Mouse (Mus musculus) hindbrain, embryonic 15.5 days (tissue): ENCODE results near the gene Ces1e. TPM values are rescaled to one million over a fixed set of nuclear protein-coding genes. Genes with fewer than 3 reads are reported as not detected.
"Not testable (repeated sequence)": the region's sequence is repeated elsewhere in the genome, so short reads cannot be mapped to it uniquely, and the experiment has no call there.

Experiments used
- ATAC-seq: fragments of 200-750 bp; cut with Nextera tagmentation; 2 replicates; pipeline ENCODE4 v1.8.0; 2017; ENCODE audit warnings: low read depth, moderate number of reproducible peaks, moderate TSS enrichment; ENCODE audit not compliant: low FRiP score
- H3K27ac ChIP-seq: fragments of 300-500 bp; sonication (generic); replicated peaks from 2 replicates; pipeline ENCODE4 v1.5.1; 2015; ENCODE audit warnings: mild to moderate bottlenecking, inconsistent platforms
- H3K27me3 ChIP-seq: fragments of 300-500 bp; sonication (generic); 2 replicates; pipeline ENCODE4 v1.6.1; 2015; ENCODE audit warnings: control low read depth, inconsistent platforms
- H3K36me3 ChIP-seq: fragments of 300-500 bp; sonication (generic); 2 replicates; pipeline ENCODE4 v1.6.1; 2015; ENCODE audit warnings: control low read depth, inconsistent platforms
- H3K4me1 ChIP-seq: fragments of 300-500 bp; sonication (generic); replicated peaks from 2 replicates; pipeline ENCODE4 v1.6.1; 2015; ENCODE audit warnings: control low read depth, inconsistent platforms
- H3K4me2 ChIP-seq: fragments of 300-500 bp; sonication (generic); 2 replicates; pipeline ENCODE4 v1.6.1; 2015; ENCODE audit warnings: moderate library complexity, mild to moderate bottlenecking, inconsistent platforms
- H3K4me3 ChIP-seq: fragments of 300-500 bp; sonication (generic); 2 replicates; pipeline ENCODE4 v1.5.1; 2015; ENCODE audit warnings: mild to moderate bottlenecking, inconsistent platforms
- H3K9ac ChIP-seq: fragments of 300-500 bp; sonication (generic); 2 replicates; pipeline ENCODE4 v1.6.1; 2015; ENCODE audit warnings: inconsistent platforms
- H3K9me3 ChIP-seq: fragments of 300-500 bp; sonication (generic); 2 replicates; pipeline ENCODE4 v1.6.1; 2016; ENCODE audit warnings: control low read depth, inconsistent platforms
- WGBS: fragments of 180-500 bp; shearing (Covaris S2); methylation state at CpG from one replicate; pipeline ENCODE4 v1.1.7; 2015; 5-methylcytosine and 5-hydroxymethylcytosine counted together
- polyA plus RNA-seq: library from polyadenylated mRNA; unstranded; fragments of >200 nt; fragmentation: Nextera tagmentation; extraction: Ambion mirVana; gene quantifications from 2 replicates; pipeline ENCODE4 v1.2.1, GENCODE M21; 2015

The Ces1e gene
- polyA plus RNA-seq, 1 experiment from 2014 or later = not detected

DNA sequence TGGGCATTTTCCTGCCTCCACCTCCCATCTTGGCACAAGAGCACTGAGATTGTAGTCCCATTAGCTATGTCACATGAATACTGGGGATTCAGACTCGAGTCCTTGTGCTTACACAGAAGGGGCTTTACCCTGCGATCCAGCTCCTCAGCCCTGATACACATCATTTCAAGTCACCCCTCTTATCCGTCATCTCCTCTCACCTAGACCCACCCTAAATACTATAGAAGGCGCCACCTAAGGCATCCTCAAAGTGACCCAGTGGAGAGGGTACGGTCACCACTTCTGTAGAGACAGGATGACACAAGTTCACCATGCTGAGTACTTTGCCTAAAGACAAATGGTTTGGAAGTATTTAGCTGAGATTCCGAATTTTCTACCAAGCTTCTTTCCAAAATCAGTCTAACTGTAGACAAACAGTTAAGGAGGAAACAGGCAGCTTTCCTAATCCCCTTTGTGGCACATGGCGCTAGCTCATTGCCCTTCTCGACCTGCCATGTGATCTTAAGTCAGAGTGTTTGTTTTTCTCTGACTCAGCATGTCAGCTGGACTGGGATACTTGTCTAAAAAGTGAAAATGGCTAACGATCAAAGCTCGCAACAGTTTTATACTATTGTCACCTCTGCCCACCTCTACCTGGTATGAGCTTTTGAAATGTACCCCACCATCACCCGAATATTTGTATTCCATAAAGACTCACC is 597 bp downstream of the Ces1e start:
- Histone ChIP-seq H3K4me2 (no peak overlapping the region), H3K4me1 (no peaks in the 10 kb centered on the region), H3K4me3 (no peak overlapping the region), H3K27me3 (no peaks in the 10 kb centered on the region), H3K9me3 (no peaks in the 10 kb centered on the region), H3K9ac (no peak overlapping the region), H3K27ac (no peak overlapping the region), H3K36me3 (no peaks in the 10 kb centered on the region)
- 80% methylated on average over 11 of the region's 11 CpGs for WGBS
- no peak for ATAC-seq

- not testable (repeated sequence) for H3K4me2 ChIP-seq, H3K9me3 ChIP-seq, H3K27me3 ChIP-seq, ATAC-seq, H3K27ac ChIP-seq, H3K4me3 ChIP-seq, H3K9ac ChIP-seq, H3K4me1 ChIP-seq, H3K36me3 ChIP-seq
- 93% methylated on average over 1 of the region's 1 CpGs for WGBS
These were observed 2.9 kb downstream of the Ces1e start for GRCm38 (mm10) chr8:93226471-93226870.

GRCm38 (mm10) chr8:93221896-93222295 is 7.5 kb downstream of the Ces1e start:
- H3K27me3 ChIP-seq = no peaks in the 10 kb centered on the region
- H3K4me3 ChIP-seq = no peak overlapping the region
- WGBS = 85% methylated on average over 3 of the region's 3 CpGs
- H3K4me2 ChIP-seq = no peak overlapping the region
- H3K9ac ChIP-seq = no peak overlapping the region
- no peaks in the 10 kb centered on the region for H3K36me3 ChIP-seq
- no peaks in the 10 kb centered on the region for H3K9me3 ChIP-seq
- H3K27ac ChIP-seq = no peak overlapping the region
- ATAC-seq = no peak
- H3K4me1 ChIP-seq = no peaks in the 10 kb centered on the region

DNA sequence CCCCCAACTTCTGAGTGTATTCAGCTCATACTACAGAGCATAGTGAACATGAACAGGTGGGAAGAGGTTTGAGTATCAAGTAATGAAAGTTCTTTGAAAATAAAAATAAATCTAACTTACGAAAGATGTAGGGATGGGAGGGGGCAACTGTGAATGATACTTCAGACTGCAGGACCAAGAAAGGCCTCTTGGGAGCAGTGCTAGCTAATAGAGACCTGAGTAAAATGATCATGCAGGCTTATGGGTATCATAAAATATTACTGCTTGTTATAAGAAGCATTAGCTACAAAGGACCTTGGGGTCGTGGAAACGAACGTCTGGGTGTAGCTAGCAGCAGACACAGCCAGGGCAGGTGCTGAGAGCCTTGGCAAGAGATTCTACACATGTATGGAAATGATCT is 11.6 kb downstream of the Ces1e start:
- WGBS = 80% methylated on average over 4 of the region's 4 CpGs
- Histone ChIP-seq H3K4me3 (no peak overlapping the region), H3K36me3 (no peaks in the 10 kb centered on the region), H3K4me2 (no peak overlapping the region), H3K27me3 (no peaks in the 10 kb centered on the region), H3K27ac (no peak overlapping the region), H3K9me3 (no peaks in the 10 kb centered on the region), H3K4me1 (no peaks in the 10 kb centered on the region), H3K9ac (no peak overlapping the region)
- ATAC-seq = no peak

GRCm38 (mm10) chr8:93217375-93217774 is 12.0 kb downstream of the Ces1e start:
- no peak for ATAC-seq
- no peaks in the 10 kb centered on the region for H3K9me3 ChIP-seq
- no peak overlapping the region for H3K27ac ChIP-seq
- no peak overlapping the region for H3K4me2 ChIP-seq
- WGBS = 78% methylated on average over 1 of the region's 1 CpGs
- H3K4me3 ChIP-seq = no peak overlapping the region
- H3K27me3 ChIP-seq = no peaks in the 10 kb centered on the region
- no peaks in the 10 kb centered on the region for H3K4me1 ChIP-seq
- H3K9ac ChIP-seq = no peak overlapping the region
- H3K36me3 ChIP-seq = no peaks in the 10 kb centered on the region

- no peak overlapping the region for H3K9ac ChIP-seq
- H3K27ac ChIP-seq = no peak overlapping the region
- H3K36me3 ChIP-seq = no peaks in the 10 kb centered on the region
- H3K4me3 ChIP-seq = no peak overlapping the region
- no peaks in the 10 kb centered on the region for H3K9me3 ChIP-seq
- no peaks in the 10 kb centered on the region for H3K4me1 ChIP-seq
- H3K27me3 ChIP-seq = no peaks in the 10 kb centered on the region
- no peak overlapping the region for H3K4me2 ChIP-seq
- ATAC-seq = no peak
These were observed 18.3 kb downstream of the Ces1e start for GRCm38 (mm10) chr8:93211091-93211490.

GRCm38 (mm10) chr8:93199146-93199545 is 30.3 kb downstream of the Ces1e start:
- H3K4me3 ChIP-seq, H3K36me3 ChIP-seq, H3K4me2 ChIP-seq, H3K27ac ChIP-seq, H3K27me3 ChIP-seq, H3K9me3 ChIP-seq, H3K4me1 ChIP-seq, ATAC-seq, H3K9ac ChIP-seq: not testable (repeated sequence)
- WGBS = 68% methylated on average over 7 of the region's 7 CpGs

- Histone ChIP-seq H3K4me1 (no peaks in the 10 kb centered on the region), H3K9me3 (no peaks in the 10 kb centered on the region), H3K9ac (no peak within 1 kb of the TSS), H3K27me3 (no peaks in the 10 kb centered on the region), H3K4me2 (no peak within 1 kb of the TSS), H3K36me3 (no peaks in the 10 kb centered on the region), H3K4me3 (no peak within 1 kb of the TSS), H3K27ac (no peak within 1 kb of the TSS)
- WGBS = 80% methylated on average over 8 of the region's 8 CpGs
- ATAC-seq = no peak
These were observed 31.5 kb downstream of the Ces1e start, which contains the start of gene Ces1d for GRCm38 (mm10) chr8:93197685-93198525. Ces1d (minus strand) TSS chr8:93197838.

- H3K9me3 ChIP-seq = no peaks in the 10 kb centered on the region
- no peaks in the 10 kb centered on the region for H3K4me1 ChIP-seq
- WGBS = 93% methylated on average over 5 of the region's 5 CpGs
- no peaks in the 10 kb centered on the region for H3K36me3 ChIP-seq
- ATAC-seq = no peak
- H3K4me3 ChIP-seq = no peak overlapping the region
- no peak overlapping the region for H3K9ac ChIP-seq
- no peak overlapping the region for H3K27ac ChIP-seq
- no peaks in the 10 kb centered on the region for H3K27me3 ChIP-seq
- H3K4me2 ChIP-seq = no peak overlapping the region
These were observed 33.0 kb downstream of the Ces1e start for GRCm38 (mm10) chr8:93196436-93196835.

GRCm38 (mm10) chr8:93180581-93181129 is 48.8 kb downstream of the Ces1e start:
- Histone ChIP-seq H3K4me2 (no peak overlapping the region), H3K4me1 (no peaks in the 10 kb centered on the region), H3K4me3 (no peak overlapping the region), H3K9ac (no peak overlapping the region), H3K27ac (no peak overlapping the region), H3K36me3 (no peaks in the 10 kb centered on the region), H3K27me3 (no peaks in the 10 kb centered on the region), H3K9me3 (no peaks in the 10 kb centered on the region)
- 87% methylated on average over 4 of the region's 4 CpGs for WGBS
- no peak for ATAC-seq

- H3K9ac ChIP-seq = no peak overlapping the region
- WGBS = 52% methylated on average over 1 of the region's 1 CpGs
- no peaks in the 10 kb centered on the region for H3K9me3 ChIP-seq
- no peaks in the 10 kb centered on the region for H3K4me1 ChIP-seq
- no peak overlapping the region for H3K4me3 ChIP-seq
- H3K27ac ChIP-seq = no peak overlapping the region
- H3K36me3 ChIP-seq = no peaks in the 10 kb centered on the region
- H3K4me2 ChIP-seq = no peak overlapping the region
- H3K27me3 ChIP-seq = no peaks in the 10 kb centered on the region
- ATAC-seq = no peak
These were observed 52.8 kb downstream of the Ces1e start for GRCm38 (mm10) chr8:93176593-93176992.

- Histone ChIP-seq H3K9me3 (no peaks in the 10 kb centered on the region), H3K36me3 (no peaks in the 10 kb centered on the region), H3K27me3 (no peaks in the 10 kb centered on the region), H3K27ac (no peak overlapping the region), H3K9ac (no peak overlapping the region), H3K4me3 (no peak overlapping the region), H3K4me2 (no peak overlapping the region), H3K4me1 (no peaks in the 10 kb centered on the region)
- no peak for ATAC-seq
- WGBS = 91% methylated on average over 2 of the region's 2 CpGs
These were observed 54.9 kb downstream of the Ces1e start for GRCm38 (mm10) chr8:93174554-93174953.
